Mouse (Mus musculus) testis, adult 2 months (tissue): ENCODE results near the gene Ptger2.

Experiments
- CTCF ChIP-seq: fragments of 200-500 bp; IDR thresholded peaks from 2 replicates; pipeline ENCODE4 v1.5.1; 2012; ENCODE audit warnings: low read depth, mild to moderate bottlenecking, inconsistent platforms, low read length, moderate library complexity; ENCODE audit not compliant: control insufficient read depth, insufficient read depth, insufficient replicate concordance
- POLR2A ChIP-seq: fragments of 200-500 bp; IDR thresholded peaks from 2 replicates; pipeline ENCODE4 v1.6.1; 2012; ENCODE audit warnings: low read depth, mild to moderate bottlenecking, inconsistent platforms, low read length, moderate library complexity; ENCODE audit not compliant: control insufficient read depth

GRCm38 (mm10) chr14:45009242-45009641, 21.2 kb downstream of the Ptger2 start:
- TF ChIP-seq POLR2A = no peak
- no peak for TF ChIP-seq CTCF
